Mouse (Mus musculus): ENCODE results near the gene G6pc. TPM values are rescaled to one million over a fixed set of nuclear protein-coding genes. Genes with fewer than 3 reads are reported as not detected.

G6pc gene
- total RNA-seq, 1 experiment from 2014 or later: 1.8 TPM

Small RNAs within 50 kb of the gene (microRNA-seq; reads per million reads assigned to microRNA genes)
- gene Gm25593 (0 reads per million in 2 experiments), gene Mir6929 (0 reads per million in 2 experiments)

Other genes starting within 250 kb of the G6pc start
- gene Retreg3, start 247.7 kb upstream of the G6pc start, total RNA-seq (2021): 53.5 and 64.1 TPM in 2 replicates
- 42.1 and 50.1 TPM in 2 replicates for gene Tubg1, start 247.6 kb upstream of the G6pc start, total RNA-seq (2021)
- gene Tubg2, start 211.7 kb upstream of the G6pc start, total RNA-seq (2021): 5.7 and 6.4 TPM in 2 replicates
- 6.6 and 9.1 TPM in 2 replicates for gene Cntnap1, start 197.0 kb upstream of the G6pc start, total RNA-seq (2021)
- 31.1 and 36.4 TPM in 2 replicates for gene Plekhh3, start 196.2 kb upstream of the G6pc start, total RNA-seq (2021)
- 0.18 TPM in 1 of 2 replicates, not detected in the other for gene Ccr10, start 192.1 kb upstream of the G6pc start, total RNA-seq (2021)
- gene Ezh1, start 141.1 kb upstream of the G6pc start, total RNA-seq (2021): 37.3 and 49.6 TPM in 2 replicates
- 53.9 and 57.0 TPM in 2 replicates for gene Ramp2, start 121.5 kb upstream of the G6pc start, total RNA-seq (2021)
- 112 and 116 TPM in 2 replicates for gene Vps25, start 113.9 kb upstream of the G6pc start, total RNA-seq (2021)
- 1.7 and 2.6 TPM in 2 replicates for gene Wnk4, start 107.0 kb upstream of the G6pc start, total RNA-seq (2021)
- gene Cntd1, start 88.5 kb upstream of the G6pc start, total RNA-seq (2021): 0.67 and 0.73 TPM in 2 replicates
- gene Coa3, start 88.4 kb upstream of the G6pc start, total RNA-seq (2021): 67.9 and 74.9 TPM in 2 replicates
- gene Becn1, start 65.3 kb upstream of the G6pc start, total RNA-seq (2021): 117 and 159 TPM in 2 replicates
- gene Psme3, start 51.3 kb upstream of the G6pc start, total RNA-seq (2021): 126 and 131 TPM in 2 replicates
- 4.6 and 6.5 TPM in 2 replicates for gene Aoc2, start 42.5 kb upstream of the G6pc start, total RNA-seq (2021)
- 30.8 and 35.7 TPM in 2 replicates for gene Aoc3, start 37.0 kb upstream of the G6pc start, total RNA-seq (2021)
- gene Aarsd1, start 50.1 kb downstream of the G6pc start, total RNA-seq (2021): 34.0 and 36.3 TPM in 2 replicates
- 3.7 and 4.2 TPM in 2 replicates for gene Gm27029, start 57.2 kb downstream of the G6pc start, total RNA-seq (2021)
- 26.3 and 26.4 TPM in 2 replicates for gene Rundc1, start 57.5 kb downstream of the G6pc start, total RNA-seq (2021)
- gene Ptges3l, start 57.8 kb downstream of the G6pc start, total RNA-seq (2021): 3.2 and 3.9 TPM in 2 replicates
- gene Rpl27, start 74.7 kb downstream of the G6pc start, total RNA-seq (2021): 74.2 and 91.6 TPM in 2 replicates
- gene Ifi35, start 80.8 kb downstream of the G6pc start, total RNA-seq (2021): 33.5 and 39.5 TPM in 2 replicates
- 8.1 and 11.1 TPM in 2 replicates for gene Rnd2, start 97.4 kb downstream of the G6pc start, total RNA-seq (2021)
- 104 and 112 TPM in 2 replicates for gene Vat1, start 98.7 kb downstream of the G6pc start, total RNA-seq (2021)
- gene Brca1, start 184.4 kb downstream of the G6pc start, total RNA-seq (2021): 3.5 and 3.9 TPM in 2 replicates
- gene Nbr1, start 184.6 kb downstream of the G6pc start, total RNA-seq (2021): 156 and 164 TPM in 2 replicates
- gene Tmem106a, start 214.7 kb downstream of the G6pc start, total RNA-seq (2021): 11.4 and 14.1 TPM in 2 replicates
- gene Gm11634, start 231.7 kb downstream of the G6pc start, total RNA-seq (2021): not detected in 2 replicates